14 mouse cellular contexts compared by ENCODE assay signal in the genomic region with DNA sequence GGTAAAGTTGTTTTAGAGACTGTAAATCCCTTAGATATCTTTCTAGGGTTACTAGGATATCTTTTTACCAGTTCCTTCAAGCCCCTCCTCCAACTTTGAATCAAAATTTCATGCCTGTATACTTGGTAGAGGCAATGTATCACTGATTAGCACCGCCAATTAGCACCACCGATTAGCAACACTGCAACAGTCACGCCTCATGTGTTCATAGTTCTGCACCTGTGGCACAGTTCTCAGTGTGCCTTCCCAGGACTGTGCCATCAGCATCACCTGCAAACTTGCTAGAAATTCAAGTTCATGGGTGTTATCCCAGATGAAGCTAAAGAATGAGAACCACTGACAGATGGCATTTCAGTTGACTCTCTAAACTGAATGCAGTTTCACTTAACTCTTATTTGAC.
DNase-seq lines count a peak whose midpoint lies in the region; ATAC-seq and TF ChIP-seq lines count a peak whose summit lies in the region.
"Had no signal": no experiment of that assay in that cellular context is flagged by ENCODE, and none has a peak within 500 bp of the region (broad histone marks: within the 10 kb centered on the region; RNA-seq: fewer than 3 reads in every experiment).

No protein-coding gene starts in this region.

- no peak for TF ChIP-seq POLR2A in heart, adult 2 months (IDR thresholded peaks at IDR 0.05; ENCODE audit: insufficient read depth, low read depth, low read length)

- H3K27me3 ChIP-seq in embryonic facial prominence, embryonic 14.5 days (replicated peaks; ENCODE audit: control insufficient read depth, insufficient read depth, low read length), result no peaks in the 10 kb centered on the region
- no peaks in the 10 kb centered on the region for H3K27me3 ChIP-seq in embryonic facial prominence, embryonic 10.5 days (replicated peaks; ENCODE audit: low read depth, poor library complexity, severe bottlenecking)
- no peaks in the 10 kb centered on the region for H3K27me3 ChIP-seq in heart, adult 2 months (ENCODE audit: control insufficient read depth, insufficient read depth, low read length)
- H3K27me3 ChIP-seq in heart, embryonic 10.5 days (ENCODE audit: insufficient read depth, poor library complexity, severe bottlenecking), result no peaks in the 10 kb centered on the region
- H3K27me3 ChIP-seq in neural tube, embryonic 11.5 days (ENCODE audit: control insufficient read depth, insufficient read depth, low read length), result no peaks in the 10 kb centered on the region
- H3K27me3 ChIP-seq in neural tube, embryonic 13.5 days, result no peaks in the 10 kb centered on the region
- H3K27me3 ChIP-seq: embryonic facial prominence, embryonic 13.5 days had no signal

- ATAC-seq in embryonic facial prominence, embryonic 14.5 days (ENCODE audit: low read depth), result peak; percentile 62; the same call in 1 of the 2 replicates
- ATAC-seq in neural tube, embryonic 11.5 days (ENCODE audit: insufficient read depth, low FRiP score, low TSS enrichment), result peak; percentile 77
- peak; percentile 78 for ATAC-seq in neural tube, embryonic 13.5 days (ENCODE audit: low read depth)
- ATAC-seq: forebrain, embryonic 14.5 days; hindbrain, embryonic 16.5 days had no signal

- H3K9me3 ChIP-seq in embryonic facial prominence, embryonic 14.5 days (ENCODE audit: control insufficient read depth, low read length), result no peaks in the 10 kb centered on the region
- no peaks in the 10 kb centered on the region for H3K9me3 ChIP-seq in embryonic facial prominence, embryonic 10.5 days
- H3K9me3 ChIP-seq in heart, embryonic 10.5 days, result no peaks in the 10 kb centered on the region
- H3K9me3 ChIP-seq in neural tube, embryonic 11.5 days (ENCODE audit: control insufficient read depth, low read length), result no peaks in the 10 kb centered on the region
- H3K9me3 ChIP-seq in neural tube, embryonic 13.5 days, result no peaks in the 10 kb centered on the region
- H3K9me3 ChIP-seq: embryonic facial prominence, embryonic 13.5 days had no signal

- no peak for TF ChIP-seq CTCF in heart, adult 2 months (IDR thresholded peaks at IDR 0.05)

- no peak for TF ChIP-seq EP300 in heart, adult 2 months (IDR thresholded peaks at IDR 0.05; ENCODE audit: insufficient read depth, low read depth, low read length)

- H3K4me1 ChIP-seq in embryonic facial prominence, embryonic 14.5 days (ENCODE audit: control insufficient read depth, insufficient read depth, low read length), result peaks cover 3% of the 10 kb centered on the region; the same call in 1 of the 2 replicates
- no peaks in the 10 kb centered on the region for H3K4me1 ChIP-seq in embryonic facial prominence, embryonic 10.5 days
- peaks cover 4% of the 10 kb centered on the region for H3K4me1 ChIP-seq in heart, adult 2 months (ENCODE audit: control insufficient read depth, insufficient read depth, low read length)
- H3K4me1 ChIP-seq in heart, embryonic 10.5 days, result no peaks in the 10 kb centered on the region
- H3K4me1 ChIP-seq in neural tube, embryonic 11.5 days (ENCODE audit: control insufficient read depth, insufficient read depth, low read length), result peaks cover 4% of the 10 kb centered on the region; the same call in 1 of the 2 replicates
- H3K4me1 ChIP-seq in neural tube, embryonic 13.5 days (replicated peaks), result peaks cover 14% of the 10 kb centered on the region
- H3K4me1 ChIP-seq: embryonic facial prominence, embryonic 13.5 days had no signal

- H3K4me2 ChIP-seq in embryonic facial prominence, embryonic 14.5 days (ENCODE audit: low read depth, low read length), result no peak overlapping the region
- no peak overlapping the region for H3K4me2 ChIP-seq in neural tube, embryonic 11.5 days (ENCODE audit: low read depth)
- no peak overlapping the region for H3K4me2 ChIP-seq in neural tube, embryonic 13.5 days
- H3K4me2 ChIP-seq: embryonic facial prominence, embryonic 13.5 days had no signal

- no peak overlapping the region for H3K4me3 ChIP-seq in embryonic facial prominence, embryonic 14.5 days (ENCODE audit: low read depth, low read length)
- H3K4me3 ChIP-seq in embryonic facial prominence, embryonic 10.5 days, result no peak overlapping the region
- H3K4me3 ChIP-seq in heart, adult 2 months, result no peak overlapping the region
- no peak overlapping the region for H3K4me3 ChIP-seq in heart, embryonic 10.5 days
- no peak overlapping the region for H3K4me3 ChIP-seq in neural tube, embryonic 11.5 days (ENCODE audit: low read depth, low read length)
- no peak overlapping the region for H3K4me3 ChIP-seq in neural tube, embryonic 13.5 days
- H3K4me3 ChIP-seq: embryonic facial prominence, embryonic 13.5 days had no signal

- H3K27ac ChIP-seq in embryonic facial prominence, embryonic 14.5 days (replicated peaks; ENCODE audit: low read depth, low read length), result no peak overlapping the region
- no peak overlapping the region for H3K27ac ChIP-seq in embryonic facial prominence, embryonic 10.5 days (replicated peaks)
- peak overlapping the region; percentile 55 for H3K27ac ChIP-seq in heart, adult 2 months
- H3K27ac ChIP-seq in heart, embryonic 10.5 days, result no peak overlapping the region
- no peak overlapping the region for H3K27ac ChIP-seq in neural tube, embryonic 11.5 days (ENCODE audit: low read depth, low read length)
- no peak overlapping the region for H3K27ac ChIP-seq in neural tube, embryonic 13.5 days (replicated peaks)
- H3K27ac ChIP-seq: embryonic facial prominence, embryonic 13.5 days had no signal

- no peaks in the 10 kb centered on the region for H3K79me2 ChIP-seq in heart, adult 2 months (replicated peaks; ENCODE audit: control insufficient read depth, insufficient read depth, low read length)

- intact Hi-C loops in heart, adult 2 months (cut with DNase I), result loop anchor here (5.0 to 10.0 kb wide), 2 partner anchors 50 to 208 kb away; no protein-coding TSS in a partner anchor

- 81% methylated on average over 3 of the region's 3 CpGs for WGBS in embryonic facial prominence, embryonic 14.5 days
- WGBS in embryonic facial prominence, embryonic 10.5 days, result 87% methylated on average over 3 of the region's 3 CpGs
- WGBS in heart, adult 2 months, result 92% methylated on average over 3 of the region's 3 CpGs
- WGBS in heart, embryonic 10.5 days, result 88% methylated on average over 3 of the region's 3 CpGs
- 71% methylated on average over 3 of the region's 3 CpGs for WGBS in neural tube, embryonic 11.5 days
- WGBS in neural tube, embryonic 13.5 days, result 37% methylated on average over 3 of the region's 3 CpGs

- no peak overlapping the region for H3K9ac ChIP-seq in embryonic facial prominence, embryonic 14.5 days (ENCODE audit: low read depth, low read length)
- H3K9ac ChIP-seq in heart, adult 2 months (ENCODE audit: low read depth, low read length), result no peak overlapping the region
- no peak overlapping the region for H3K9ac ChIP-seq in neural tube, embryonic 11.5 days (ENCODE audit: low read length)
- no peak overlapping the region for H3K9ac ChIP-seq in neural tube, embryonic 13.5 days
- H3K9ac ChIP-seq: embryonic facial prominence, embryonic 13.5 days had no signal

- peaks cover 35% of the 10 kb centered on the region for H3K36me3 ChIP-seq in embryonic facial prominence, embryonic 14.5 days (ENCODE audit: control insufficient read depth, insufficient read depth, low read length)
- peaks cover 47% of the 10 kb centered on the region for H3K36me3 ChIP-seq in embryonic facial prominence, embryonic 10.5 days (replicated peaks)
- peaks cover 18% of the 10 kb centered on the region for H3K36me3 ChIP-seq in heart, adult 2 months (ENCODE audit: control insufficient read depth, insufficient read depth, low read length)
- H3K36me3 ChIP-seq in heart, embryonic 10.5 days, result no peaks in the 10 kb centered on the region
- no peaks in the 10 kb centered on the region for H3K36me3 ChIP-seq in neural tube, embryonic 11.5 days (ENCODE audit: control insufficient read depth, insufficient read depth, low read length)
- H3K36me3 ChIP-seq in neural tube, embryonic 13.5 days, result peaks cover 78% of the 10 kb centered on the region

- DNase-seq in embryonic facial prominence, embryonic 14.5 days (ENCODE audit: low spot score), result peak; percentile 40
- no peak for DNase-seq in embryonic facial prominence, embryonic 10.5 days (ENCODE audit: low spot score)
- no peak for DNase-seq in heart, adult 2 months
- DNase-seq in heart, embryonic 10.5 days (ENCODE audit: low spot score), result no peak
- DNase-seq in neural tube, embryonic 11.5 days (ENCODE audit: low spot score), result no peak
- DNase-seq in neural tube, embryonic 10.5 days (ENCODE audit: extremely low spot score, low spot score), result no peak
- no peak for DNase-seq in ovary, postnatal 10 days (ENCODE audit: low spot score)
- DNase-seq: adrenal gland, postnatal 10 days; cerebellum, adult 18-20 months; cerebellum, adult 9-11 months had no signal
